Mouse (Mus musculus) T-helper 1 cell (primary cell): Measurements from ENCODE around the gene Fxr2.
"Not testable (repeated sequence)": the region's sequence is repeated elsewhere in the genome, so short reads cannot be mapped to it uniquely, and the experiment has no call there.

Experiments
- in situ Hi-C: fragments of 300-600 bp; cut with MboI, MseI; formaldehyde crosslinking; loops from one replicate; pipeline ENCODE4 v1.15.1; 2025; ENCODE audit warnings: high pct_unique_total_duplicates

Fxr2 gene

GRCm38 (mm10) chr11:69682840-69683533, 50.2 kb downstream of the Fxr2 start:
- in situ Hi-C loops, result no loop called here

- in situ Hi-C loops, result no loop called here
Observed at GRCm38 (mm10) chr11:69683576-69683975, 50.8 kb downstream of the Fxr2 start.

- in situ Hi-C loops, result no loop called here
Observed at GRCm38 (mm10) chr11:69684128-69684745, 51.4 kb downstream of the Fxr2 start.

GRCm38 (mm10) chr11:69684936-69685335, 52.1 kb downstream of the Fxr2 start:
- in situ Hi-C loops, result loop anchor here (5.0 kb wide), 1 partner anchor 42 kb away; no protein-coding TSS in a partner anchor

- in situ Hi-C loops, result loop anchor here (5.0 kb wide), 1 partner anchor 42 kb away; no protein-coding TSS in a partner anchor
Observed at GRCm38 (mm10) chr11:69685526-69686148, 52.8 kb downstream of the Fxr2 start, which contains the start of gene Tnfsf13. Tnfsf13 (minus strand) TSS chr11:69685784.

- in situ Hi-C loops, result loop anchor here (5.0 kb wide), 1 partner anchor 41 kb away; no protein-coding TSS in a partner anchor
Observed at GRCm38 (mm10) chr11:69686377-69686776, 53.6 kb downstream of the Fxr2 start.

GRCm38 (mm10) chr11:69687061-69687460, 54.3 kb downstream of the Fxr2 start:
- in situ Hi-C loops, result loop anchor here (5.0 kb wide), 1 partner anchor 40 kb away; no protein-coding TSS in a partner anchor

- in situ Hi-C loops, result loop anchor here (5.0 kb wide), 1 partner anchor 37 kb away; no protein-coding TSS in a partner anchor
Observed at GRCm38 (mm10) chr11:69689891-69690290, 57.1 kb downstream of the Fxr2 start.

GRCm38 (mm10) chr11:69692196-69692811, 59.5 kb downstream of the Fxr2 start:
- in situ Hi-C loops, result no loop called here

- in situ Hi-C loops, result no loop called here
Observed at GRCm38 (mm10) chr11:69692863-69693262, 60.1 kb downstream of the Fxr2 start.

- in situ Hi-C loops, result no loop called here
Observed at GRCm38 (mm10) chr11:69693421-69693965, 60.7 kb downstream of the Fxr2 start.

GRCm38 (mm10) chr11:69695046-69695360, 62.2 kb downstream of the Fxr2 start:
- in situ Hi-C loops, result no loop called here

- in situ Hi-C loops, result no loop called here
Observed at GRCm38 (mm10) chr11:69695361-69696181, 62.8 kb downstream of the Fxr2 start, which contains the start of the genes Tnfsf12 and Tnfsfm13. Tnfsf12 (minus strand) TSS chr11:69695849. Tnfsfm13 (minus strand) TSS chr11:69696098.

- in situ Hi-C loops, result no loop called here
Observed at GRCm38 (mm10) chr11:69697396-69697795, 64.6 kb downstream of the Fxr2 start.

- in situ Hi-C loops, result no loop called here
Observed at GRCm38 (mm10) chr11:69698574-69698973, 65.8 kb downstream of the Fxr2 start.

- in situ Hi-C loops, result no loop called here
Observed at GRCm38 (mm10) chr11:69699595-69699994, 66.8 kb downstream of the Fxr2 start.

- in situ Hi-C loops, result not testable (repeated sequence)
Observed at GRCm38 (mm10) chr11:69702886-69703285, 70.1 kb downstream of the Fxr2 start.
